Mouse (Mus musculus): ENCODE measurements at regions not wholly inside any gene's neighbourhood (a gene's known extent, or its start where the extent isn't known, plus 50 kb on each side); places are given as distances from the start of the nearest gene placed in this dataset.

GRCm38 (mm10) chr3:121902246-121902645, 50.1 kb upstream of the Arhgap29 start:
- Histone ChIP-seq H3K9me3 (replicated peaks; ENCODE audit: control insufficient read depth, low read length) (no peaks in the 10 kb centered on the region), H3K27ac (ENCODE audit: low read length) (no peak overlapping the region), H3K4me1 (ENCODE audit: control insufficient read depth, insufficient read depth, low read length) (peaks cover 8% of the 10 kb centered on the region), H3K4me2 (ENCODE audit: low read depth, low read length) (no peak overlapping the region), H3K36me3 (ENCODE audit: control insufficient read depth, insufficient read depth, low read length) (no peaks in the 10 kb centered on the region), H3K4me3 (replicated peaks; ENCODE audit: low read length) (no peak overlapping the region), H3K9ac (ENCODE audit: low read length) (no peak overlapping the region), H3K27me3 (ENCODE audit: control insufficient read depth, insufficient read depth, low read length) (no peaks in the 10 kb centered on the region)
- WGBS: 87% methylated on average over 15 of the region's 15 CpGs
- ATAC-seq (ENCODE audit: insufficient read depth, low FRiP score): no peak

- H3K27ac ChIP-seq (ENCODE audit: low read length): no peak overlapping the region
- no peaks in the 10 kb centered on the region for H3K36me3 ChIP-seq (ENCODE audit: control insufficient read depth, insufficient read depth, low read length)
- 60% methylated on average over 8 of the region's 8 CpGs for WGBS
- no peak overlapping the region for H3K9ac ChIP-seq (ENCODE audit: low read length)
- H3K27me3 ChIP-seq (ENCODE audit: control insufficient read depth, insufficient read depth, low read length): no peaks in the 10 kb centered on the region
- ATAC-seq (ENCODE audit: insufficient read depth, low FRiP score): no peak
- H3K4me3 ChIP-seq (replicated peaks; ENCODE audit: low read length): no peak overlapping the region
- H3K9me3 ChIP-seq (replicated peaks; ENCODE audit: control insufficient read depth, low read length): no peaks in the 10 kb centered on the region
- no peak overlapping the region for H3K4me2 ChIP-seq (ENCODE audit: low read depth, low read length)
- H3K4me1 ChIP-seq (ENCODE audit: control insufficient read depth, insufficient read depth, low read length): 0 out of 2 replicates have a peak, but pooled peaks cover 4% of the 10 kb centered on the region
Measured at GRCm38 (mm10) chr3:121900429-121900844, 51.9 kb upstream of the Arhgap29 start.

- Histone ChIP-seq H3K27me3 (ENCODE audit: control insufficient read depth, insufficient read depth, low read length) (no peaks in the 10 kb centered on the region), H3K4me2 (ENCODE audit: low read depth, low read length) (no peak overlapping the region), H3K4me3 (replicated peaks; ENCODE audit: low read length) (no peak overlapping the region), H3K36me3 (ENCODE audit: control insufficient read depth, insufficient read depth, low read length) (no peaks in the 10 kb centered on the region), H3K4me1 (ENCODE audit: control insufficient read depth, insufficient read depth, low read length) (0 out of 2 replicates have a peak, but pooled peaks cover 4% of the 10 kb centered on the region), H3K27ac (ENCODE audit: low read length) (peak overlapping the region; percentile 29; the same call in 1 of the 2 replicates), H3K9me3 (replicated peaks; ENCODE audit: control insufficient read depth, low read length) (no peaks in the 10 kb centered on the region), H3K9ac (ENCODE audit: low read length) (no peak overlapping the region)
- peak; percentile 69; the same call in 1 of the 2 replicates for ATAC-seq (ENCODE audit: insufficient read depth, low FRiP score)
- 55% methylated on average over 14 of the region's 14 CpGs for WGBS
Measured at GRCm38 (mm10) chr3:121897821-121898574, 54.3 kb upstream of the Arhgap29 start.

- H3K9me3 ChIP-seq (replicated peaks; ENCODE audit: control insufficient read depth, low read length): no peaks in the 10 kb centered on the region
- no peak overlapping the region for H3K4me2 ChIP-seq (ENCODE audit: low read depth, low read length)
- peaks cover 7% of the 10 kb centered on the region; the same call in 1 of the 2 replicates for H3K4me1 ChIP-seq (ENCODE audit: control insufficient read depth, insufficient read depth, low read length)
- no peak overlapping the region for H3K4me3 ChIP-seq (replicated peaks; ENCODE audit: low read length)
- no peaks in the 10 kb centered on the region for H3K36me3 ChIP-seq (ENCODE audit: control insufficient read depth, insufficient read depth, low read length)
- ATAC-seq (ENCODE audit: insufficient read depth, low FRiP score): no peak
- H3K9ac ChIP-seq (ENCODE audit: low read length): no peak overlapping the region
- 52% methylated on average over 7 of the region's 7 CpGs for WGBS
- no peaks in the 10 kb centered on the region; the same call in 1 of the 2 replicates for H3K27me3 ChIP-seq (ENCODE audit: control insufficient read depth, insufficient read depth, low read length)
- no peak overlapping the region for H3K27ac ChIP-seq (ENCODE audit: low read length)
Measured at GRCm38 (mm10) chr3:121893606-121894005, 58.7 kb upstream of the Arhgap29 start.

GRCm38 (mm10) chr3:121892675-121893074, 59.7 kb upstream of the Arhgap29 start:
- Histone ChIP-seq H3K27me3 (ENCODE audit: control insufficient read depth, insufficient read depth, low read length) (no peaks in the 10 kb centered on the region; the same call in 1 of the 2 replicates), H3K36me3 (ENCODE audit: control insufficient read depth, insufficient read depth, low read length) (no peaks in the 10 kb centered on the region), H3K4me1 (ENCODE audit: control insufficient read depth, insufficient read depth, low read length) (peaks cover 4% of the 10 kb centered on the region; the same call in 1 of the 2 replicates), H3K9me3 (replicated peaks; ENCODE audit: control insufficient read depth, low read length) (no peaks in the 10 kb centered on the region), H3K4me2 (ENCODE audit: low read depth, low read length) (no peak overlapping the region), H3K27ac (ENCODE audit: low read length) (no peak overlapping the region), H3K4me3 (replicated peaks; ENCODE audit: low read length) (no peak overlapping the region), H3K9ac (ENCODE audit: low read length) (no peak overlapping the region)
- no peak for ATAC-seq (ENCODE audit: insufficient read depth, low FRiP score)
- WGBS: 87% methylated on average over 3 of the region's 3 CpGs

- no peak overlapping the region for H3K4me3 ChIP-seq (replicated peaks; ENCODE audit: low read length)
- H3K9ac ChIP-seq (ENCODE audit: low read length): no peak overlapping the region
- H3K36me3 ChIP-seq (ENCODE audit: control insufficient read depth, insufficient read depth, low read length): no peaks in the 10 kb centered on the region
- H3K27me3 ChIP-seq (ENCODE audit: control insufficient read depth, insufficient read depth, low read length): no peaks in the 10 kb centered on the region; the same call in 1 of the 2 replicates
- peaks cover 7% of the 10 kb centered on the region; the same call in 1 of the 2 replicates for H3K4me1 ChIP-seq (ENCODE audit: control insufficient read depth, insufficient read depth, low read length)
- H3K4me2 ChIP-seq (ENCODE audit: low read depth, low read length): no peak overlapping the region
- 28% methylated on average over 9 of the region's 9 CpGs for WGBS
- no peak overlapping the region; the same call in 1 of the 2 replicates for H3K27ac ChIP-seq (ENCODE audit: low read length)
- no peak for ATAC-seq (ENCODE audit: insufficient read depth, low FRiP score)
- H3K9me3 ChIP-seq (replicated peaks; ENCODE audit: control insufficient read depth, low read length): no peaks in the 10 kb centered on the region
Measured at GRCm38 (mm10) chr3:121891338-121891737, 61.0 kb upstream of the Arhgap29 start.

- 47% methylated on average over 5 of the region's 5 CpGs for WGBS
- Histone ChIP-seq H3K27ac (ENCODE audit: low read length) (no peak overlapping the region), H3K9me3 (replicated peaks; ENCODE audit: control insufficient read depth, low read length) (no peaks in the 10 kb centered on the region), H3K27me3 (ENCODE audit: control insufficient read depth, insufficient read depth, low read length) (no peaks in the 10 kb centered on the region; the same call in 1 of the 2 replicates), H3K4me2 (ENCODE audit: low read depth, low read length) (no peak overlapping the region; the same call in 1 of the 2 replicates), H3K4me3 (replicated peaks; ENCODE audit: low read length) (no peak overlapping the region), H3K4me1 (ENCODE audit: control insufficient read depth, insufficient read depth, low read length) (peaks cover 10% of the 10 kb centered on the region), H3K9ac (ENCODE audit: low read length) (0 out of 2 replicates have a peak overlapping the region, but pooled peaks have one; percentile 35), H3K36me3 (ENCODE audit: control insufficient read depth, insufficient read depth, low read length) (no peaks in the 10 kb centered on the region)
- no peak for ATAC-seq (ENCODE audit: insufficient read depth, low FRiP score)
Measured at GRCm38 (mm10) chr3:121890563-121890962, 61.8 kb upstream of the Arhgap29 start.

- Histone ChIP-seq H3K9ac (ENCODE audit: low read length) (no peak overlapping the region), H3K27ac (ENCODE audit: low read length) (no peak overlapping the region), H3K36me3 (ENCODE audit: control insufficient read depth, insufficient read depth, low read length) (no peaks in the 10 kb centered on the region), H3K27me3 (ENCODE audit: control insufficient read depth, insufficient read depth, low read length) (no peaks in the 10 kb centered on the region), H3K4me2 (ENCODE audit: low read depth, low read length) (peak overlapping the region; percentile 37), H3K9me3 (replicated peaks; ENCODE audit: control insufficient read depth, low read length) (no peaks in the 10 kb centered on the region), H3K4me3 (replicated peaks; ENCODE audit: low read length) (no peak overlapping the region; the same call in 1 of the 2 replicates), H3K4me1 (ENCODE audit: control insufficient read depth, insufficient read depth, low read length) (peaks cover 14% of the 10 kb centered on the region)
- no peak for ATAC-seq (ENCODE audit: insufficient read depth, low FRiP score)
- 19% methylated on average over 15 of the region's 15 CpGs for WGBS
Measured at GRCm38 (mm10) chr3:121886870-121887605, 65.3 kb upstream of the Arhgap29 start.

GRCm38 (mm10) chr3:121886309-121886708, 66.0 kb upstream of the Arhgap29 start:
- Histone ChIP-seq H3K27ac (ENCODE audit: low read length) (no peak overlapping the region), H3K9ac (ENCODE audit: low read length) (no peak overlapping the region), H3K4me2 (ENCODE audit: low read depth, low read length) (peak overlapping the region; percentile 37; the same call in 1 of the 2 replicates), H3K9me3 (replicated peaks; ENCODE audit: control insufficient read depth, low read length) (no peaks in the 10 kb centered on the region), H3K36me3 (ENCODE audit: control insufficient read depth, insufficient read depth, low read length) (no peaks in the 10 kb centered on the region), H3K4me3 (replicated peaks; ENCODE audit: low read length) (no peak overlapping the region), H3K4me1 (ENCODE audit: control insufficient read depth, insufficient read depth, low read length) (peaks cover 13% of the 10 kb centered on the region), H3K27me3 (ENCODE audit: control insufficient read depth, insufficient read depth, low read length) (no peaks in the 10 kb centered on the region)
- WGBS: 57% methylated on average over 10 of the region's 10 CpGs
- no peak for ATAC-seq (ENCODE audit: insufficient read depth, low FRiP score)

Data from stomach, embryonic 16.5 days (tissue).